Mouse (Mus musculus) liver, postnatal 0 days (tissue): Measurements from ENCODE around the gene Hoxa3. TPM values are rescaled to one million over a fixed set of nuclear protein-coding genes. Genes with fewer than 3 reads are reported as not detected.

ENCODE experiments used
- ATAC-seq: fragments of 200-750 bp; cut with Nextera tagmentation; 2 replicates; pipeline ENCODE4 v1.8.0; 2017; ENCODE audit warnings: mild to moderate bottlenecking, moderate library complexity
- DNase-seq: peaks from one replicate; pipeline ENCODE4 v3.0.0-alpha.2; 2016
- H3K27ac ChIP-seq: fragments of 300-500 bp; sonication (generic); 2 replicates; pipeline ENCODE4 v1.5.1; 2014; ENCODE audit warnings: antibody characterized with exemption, moderate library complexity, mild to moderate bottlenecking, low read depth
- H3K27me3 ChIP-seq: fragments of 300-500 bp; sonication (generic); 2 replicates; pipeline ENCODE4 v1.6.1; 2014; ENCODE audit warnings: low read length, control low read depth, mixed read lengths; ENCODE audit not compliant: insufficient read depth
- H3K36me3 ChIP-seq: fragments of 300-500 bp; sonication (generic); replicated peaks from 2 replicates; pipeline ENCODE4 v1.6.1; 2014; ENCODE audit warnings: mild to moderate bottlenecking, control low read depth, low read length, moderate library complexity, mixed read lengths; ENCODE audit not compliant: insufficient read depth
- H3K4me1 ChIP-seq: fragments of 300-500 bp; sonication (generic); 2 replicates; pipeline ENCODE4 v1.6.1; 2014; ENCODE audit warnings: antibody characterized with exemption, mild to moderate bottlenecking, control low read depth; ENCODE audit not compliant: insufficient read depth
- H3K4me2 ChIP-seq: fragments of 300-500 bp; sonication (generic); 2 replicates; pipeline ENCODE4 v1.6.1; 2014; ENCODE audit warnings: low read depth, mild to moderate bottlenecking, low read length, moderate library complexity, mixed read lengths
- H3K4me3 ChIP-seq: fragments of 300-500 bp; sonication (generic); 2 replicates; pipeline ENCODE4 v1.5.1; 2014; ENCODE audit warnings: low read depth, low read length
- H3K9ac ChIP-seq: fragments of 300-500 bp; sonication (generic); replicated peaks from 2 replicates; pipeline ENCODE4 v1.6.1; 2014; ENCODE audit warnings: mild to moderate bottlenecking, moderate library complexity
- H3K9me3 ChIP-seq: fragments of 300-500 bp; sonication (generic); 2 replicates; pipeline ENCODE4 v1.6.1; 2016; ENCODE audit warnings: mild to moderate bottlenecking, control low read depth, low read length, mixed read lengths
- CTCF ChIP-seq: sonication (generic); IDR thresholded peaks from 2 replicates; pipeline ENCODE4 v1.5.1; 2016; ENCODE audit warnings: antibody characterized with exemption, low read depth
- EP300 ChIP-seq: IDR thresholded peaks from 2 replicates; pipeline ENCODE4 v1.6.1; 2016; ENCODE audit warnings: antibody characterized with exemption, low read depth, mild to moderate bottlenecking
- WGBS: fragments of 180-500 bp; shearing (Covaris S2); extraction: QIAGEN DNeasy Blood & Tissue Kit; methylation state at CpG from one replicate; pipeline ENCODE4 v1.1.7; 2014; ENCODE audit not compliant: insufficient replicate concordance; 5-methylcytosine and 5-hydroxymethylcytosine counted together
- polyA plus RNA-seq: library from polyadenylated mRNA; unstranded; fragments of >200 nt; fragmentation: Nextera tagmentation; extraction: Ambion mirVana; gene quantifications from 2 replicates; pipeline ENCODE4 v1.2.1, GENCODE M21; 2015

The Hoxa3 gene
- polyA plus RNA-seq, 1 experiment from 2014 or later, result 0.16 TPM

GRCm38 (mm10) chr6:52237346-52238154 is 24.4 kb upstream of the Hoxa3 start:
- Histone ChIP-seq H3K4me1 (peaks cover 2% of the 10 kb centered on the region; the same call in 1 of the 2 replicates), H3K9ac (no peak overlapping the region), H3K4me3 (no peak overlapping the region), H3K27ac (no peak overlapping the region), H3K9me3 (no peaks in the 10 kb centered on the region), H3K36me3 (no peaks in the 10 kb centered on the region), H3K4me2 (no peak overlapping the region), H3K27me3 (peaks cover 100% of the 10 kb centered on the region)
- no peak for DNase-seq
- no peak for ATAC-seq
- TF ChIP-seq CTCF (no peak), EP300 (no peak)
- WGBS, result 26% methylated on average over 10 of the region's 10 CpGs

- no peak for DNase-seq
- Histone ChIP-seq H3K36me3 (no peaks in the 10 kb centered on the region), H3K9me3 (no peaks in the 10 kb centered on the region), H3K4me2 (no peak overlapping the region), H3K27me3 (peaks cover 100% of the 10 kb centered on the region), H3K4me1 (peaks cover 2% of the 10 kb centered on the region; the same call in 1 of the 2 replicates), H3K27ac (no peak overlapping the region), H3K9ac (no peak overlapping the region), H3K4me3 (no peak overlapping the region)
- TF ChIP-seq EP300 (no peak), CTCF (no peak)
- ATAC-seq, result no peak
- 27% methylated on average over 3 of the region's 3 CpGs for WGBS
These were observed 23.7 kb upstream of the Hoxa3 start for GRCm38 (mm10) chr6:52236806-52237205.

GRCm38 (mm10) chr6:52235866-52236265 is 22.7 kb upstream of the Hoxa3 start:
- no peak overlapping the region for H3K9ac ChIP-seq
- DNase-seq (no peak), ATAC-seq (no peak)
- no peak overlapping the region for H3K27ac ChIP-seq
- H3K9me3 ChIP-seq, result no peaks in the 10 kb centered on the region
- no peaks in the 10 kb centered on the region for H3K36me3 ChIP-seq
- WGBS, result 53% methylated on average over 6 of the region's 6 CpGs
- peaks cover 99% of the 10 kb centered on the region for H3K27me3 ChIP-seq
- H3K4me1 ChIP-seq, result peaks cover 2% of the 10 kb centered on the region; the same call in 1 of the 2 replicates
- H3K4me3 ChIP-seq, result no peak overlapping the region
- H3K4me2 ChIP-seq, result no peak overlapping the region
- no peak for TF ChIP-seq CTCF
- TF ChIP-seq EP300, result no peak

- Histone ChIP-seq H3K27ac (no peak overlapping the region), H3K27me3 (peaks cover 99% of the 10 kb centered on the region), H3K4me1 (peaks cover 2% of the 10 kb centered on the region; the same call in 1 of the 2 replicates), H3K4me2 (no peak overlapping the region), H3K4me3 (no peak overlapping the region), H3K36me3 (no peaks in the 10 kb centered on the region), H3K9ac (no peak overlapping the region), H3K9me3 (no peaks in the 10 kb centered on the region)
- ATAC-seq (no peak), DNase-seq (no peak)
- TF ChIP-seq EP300 (no peak), CTCF (no peak)
- WGBS, result 44% methylated on average over 9 of the region's 9 CpGs
These were observed 22.1 kb upstream of the Hoxa3 start for GRCm38 (mm10) chr6:52235267-52235666.

- H3K9me3 ChIP-seq, result no peaks in the 10 kb centered on the region
- DNase-seq, result no peak
- H3K27ac ChIP-seq, result no peak overlapping the region
- no peak overlapping the region for H3K4me2 ChIP-seq
- 0 out of 2 replicates have a peak overlapping the region, but pooled peaks have one; percentile 6 for H3K4me3 ChIP-seq
- H3K4me1 ChIP-seq, result 0 out of 2 replicates have a peak, but pooled peaks cover 2% of the 10 kb centered on the region
- no peak for ATAC-seq
- TF ChIP-seq CTCF, result no peak
- no peak for TF ChIP-seq EP300
- WGBS, result 3% methylated on average over 52 of the region's 68 CpGs
- no peak overlapping the region for H3K9ac ChIP-seq
- H3K27me3 ChIP-seq, result peaks cover 99% of the 10 kb centered on the region
- no peaks in the 10 kb centered on the region for H3K36me3 ChIP-seq
These were observed 21.4 kb upstream of the Hoxa3 start for GRCm38 (mm10) chr6:52234428-52235140.
